Mouse (Mus musculus): ENCODE measurements around the gene Kdm6a. TPM values are rescaled to one million over a fixed set of nuclear protein-coding genes. Genes with fewer than 3 reads are reported as not detected.

The Kdm6a gene
- polyA plus RNA-seq (2012; rRNA removed; ENCODE audit: low replicate concordance): 25.2 and 34.9 TPM in 2 replicates

GRCm38 (mm10) chrX:18162192-18162857 lies at the start of gene Kdm6a:
Gene Kdm6a (plus strand): TSS chrX:18162575.

GRCm38 (mm10) chrX:18145557-18145956 lies 16.8 kb upstream of the Kdm6a start, which contains the start of gene Dusp21:
Gene Dusp21 (plus strand): TSS chrX:18145857.

Other genes starting within 250 kb of the Kdm6a start
- not detected in 2 replicates for gene Dusp21, start 16.7 kb upstream of the Kdm6a start, polyA plus RNA-seq (2012; rRNA removed; ENCODE audit: low replicate concordance)

Measured in subcutaneous adipose tissue, adult 2 months (tissue).